Mouse (Mus musculus) ZHBTc4 (cell line): ENCODE measurements at regions not wholly inside any gene's neighbourhood (a gene's known extent, or its start where the extent isn't known, plus 50 kb on each side); places are given as distances from the start of the nearest gene placed in this dataset.

Experiments
- DNase-seq: peaks from one replicate; pipeline ENCODE4 v3.0.0-alpha.2; 2011; ENCODE audit warnings: low read depth, low spot score

- peak; percentile 68 for DNase-seq
Observed at GRCm38 (mm10) chr9:113496176-113496732, 211.8 kb downstream of the Pdcd6ip start.

- DNase-seq = no peak
Observed at GRCm38 (mm10) chr9:113488651-113489050, 219.4 kb downstream of the Pdcd6ip start.

GRCm38 (mm10) chr9:113486494-113487081 is 221.5 kb downstream of the Pdcd6ip start:
- no peak for DNase-seq

- DNase-seq = no peak
Observed at GRCm38 (mm10) chr9:113479897-113480296, 228.2 kb downstream of the Pdcd6ip start.

GRCm38 (mm10) chr9:113478761-113479265 is 229.2 kb downstream of the Pdcd6ip start:
- DNase-seq = no peak

- no peak for DNase-seq
Observed at GRCm38 (mm10) chr9:113471781-113472180, 236.3 kb downstream of the Pdcd6ip start.

GRCm38 (mm10) chr9:113462888-113463287 is 245.2 kb downstream of the Pdcd6ip start:
- no peak for DNase-seq

- no peak for DNase-seq
Observed at GRCm38 (mm10) chr9:113462267-113462887, 245.7 kb downstream of the Pdcd6ip start.

- DNase-seq = peak; percentile 37
Observed at GRCm38 (mm10) chr9:113459885-113460284, 248.2 kb downstream of the Pdcd6ip start.

- DNase-seq = peak; percentile 51
Observed at GRCm38 (mm10) chr9:113459221-113459620, 248.8 kb downstream of the Pdcd6ip start.

- DNase-seq = peak; percentile 82
Observed at GRCm38 (mm10) chr9:113458741-113459154, 249.3 kb downstream of the Pdcd6ip start.

- no peak for DNase-seq
Observed at GRCm38 (mm10) chr9:113457169-113457850, 250.7 kb downstream of the Pdcd6ip start.

GRCm38 (mm10) chr9:113455577-113455976 is 252.5 kb downstream of the Pdcd6ip start:
- peak; percentile 59 for DNase-seq

GRCm38 (mm10) chr9:113453231-113453630 is 254.8 kb downstream of the Pdcd6ip start:
- no peak for DNase-seq

GRCm38 (mm10) chr9:113441770-113442411 is 266.2 kb downstream of the Pdcd6ip start:
- DNase-seq = peak; percentile 91

- peak; percentile 44 for DNase-seq
Observed at GRCm38 (mm10) chr9:113438394-113438793, 269.7 kb downstream of the Pdcd6ip start.

- peak; percentile 57 for DNase-seq
Observed at GRCm38 (mm10) chr9:113435921-113436320, 272.1 kb downstream of the Pdcd6ip start.

- DNase-seq = no peak
Observed at GRCm38 (mm10) chr9:113433424-113433823, 274.6 kb downstream of the Pdcd6ip start.

GRCm38 (mm10) chr9:113432601-113433179 is 275.4 kb downstream of the Pdcd6ip start:
- DNase-seq = no peak

- DNase-seq = peak; percentile 71
Observed at GRCm38 (mm10) chr9:113430411-113430810, 277.6 kb downstream of the Pdcd6ip start.

- no peak for DNase-seq
Observed at GRCm38 (mm10) chr9:113427281-113427680, 280.8 kb downstream of the Pdcd6ip start.
